Comparison of ENCODE assay signal across 8 mouse cellular contexts in genomic region chr11:78499004-78499403, GRCm38 (mm10). TPM values are rescaled to one million over a fixed set of nuclear protein-coding genes. Genes with fewer than 3 reads are reported as not detected.
A peak's percentile ranks its signal among the peaks of the same experiment; 100 is the strongest.
DNase-seq lines count a peak whose midpoint lies in the region; ATAC-seq and TF ChIP-seq lines count a peak whose summit lies in the region.

Vtn (plus strand) TSS chr11:78499091.

- H3K27ac ChIP-seq in lung, embryonic 16.5 days (ENCODE audit: low read length): no peak within 1 kb of the TSS
- peak within 1 kb of the TSS; percentile 74; the same call in 1 of the 2 replicates for H3K27ac ChIP-seq in forebrain, embryonic 11.5 days (ENCODE audit: low read depth, low read length)
- no peak within 1 kb of the TSS for H3K27ac ChIP-seq in limb, embryonic 14.5 days (replicated peaks; ENCODE audit: low read depth, low read length)
- H3K27ac ChIP-seq in stomach, embryonic 16.5 days (ENCODE audit: low read length): 0 out of 2 replicates have a peak within 1 kb of the TSS, but pooled peaks have one; percentile 47

- H3K36me3 ChIP-seq in lung, embryonic 16.5 days (ENCODE audit: control insufficient read depth, insufficient read depth, low read length): no peaks in the 10 kb centered on the region
- no peaks in the 10 kb centered on the region for H3K36me3 ChIP-seq in forebrain, embryonic 11.5 days (ENCODE audit: control insufficient read depth, insufficient read depth, low read length)
- H3K36me3 ChIP-seq in limb, embryonic 14.5 days (ENCODE audit: control insufficient read depth, insufficient read depth, low read length): no peaks in the 10 kb centered on the region
- no peaks in the 10 kb centered on the region for H3K36me3 ChIP-seq in stomach, embryonic 16.5 days (ENCODE audit: control insufficient read depth, insufficient read depth, low read length)

- H3K4me1 ChIP-seq in lung, embryonic 16.5 days (replicated peaks; ENCODE audit: control insufficient read depth, insufficient read depth, low read length): peaks cover 8% of the 10 kb centered on the region
- H3K4me1 ChIP-seq in forebrain, embryonic 11.5 days (replicated peaks; ENCODE audit: control insufficient read depth, insufficient read depth, low read length): no peaks in the 10 kb centered on the region; the same call in 1 of the 2 replicates
- H3K4me1 ChIP-seq in limb, embryonic 14.5 days (ENCODE audit: control insufficient read depth, insufficient read depth, low read length): peaks cover 12% of the 10 kb centered on the region; the same call in 1 of the 2 replicates
- peaks cover 6% of the 10 kb centered on the region for H3K4me1 ChIP-seq in stomach, embryonic 16.5 days (ENCODE audit: control insufficient read depth, insufficient read depth, low read length)

- peak within 1 kb of the TSS; percentile 99 for H3K4me2 ChIP-seq in lung, embryonic 16.5 days (ENCODE audit: low read depth, low read length)
- H3K4me2 ChIP-seq in forebrain, embryonic 11.5 days (ENCODE audit: low read depth, low read length, severe bottlenecking): peak within 1 kb of the TSS; percentile 98
- H3K4me2 ChIP-seq in limb, embryonic 14.5 days (replicated peaks; ENCODE audit: low read depth, low read length, severe bottlenecking): peak within 1 kb of the TSS; percentile 97
- H3K4me2 ChIP-seq in stomach, embryonic 16.5 days (ENCODE audit: low read depth, low read length): peak within 1 kb of the TSS; percentile 91

- no peak within 1 kb of the TSS for H3K9ac ChIP-seq in lung, embryonic 16.5 days (ENCODE audit: low read length)
- peak within 1 kb of the TSS; percentile 18; the same call in 1 of the 2 replicates for H3K9ac ChIP-seq in forebrain, embryonic 11.5 days (ENCODE audit: low read length)
- peak within 1 kb of the TSS; percentile 36; the same call in 1 of the 2 replicates for H3K9ac ChIP-seq in limb, embryonic 14.5 days (ENCODE audit: low read depth, low read length, severe bottlenecking)
- peak within 1 kb of the TSS; percentile 65 for H3K9ac ChIP-seq in stomach, embryonic 16.5 days (ENCODE audit: low read length)

- no peak for DNase-seq in lung, postnatal 36 days
- DNase-seq in forebrain, embryonic 11.5 days (ENCODE audit: low spot score): no peak
- peak; percentile 30 to 50 for DNase-seq in heart, postnatal 10 days
- no peak for DNase-seq in limb, embryonic 14.5 days (ENCODE audit: low spot score)
- no peak for DNase-seq in c-Kit-positive CD71-positive TER-119-positive erythroid progenitor cells, embryonic 14.5 days (ENCODE audit: low spot score)

- H3K27me3 ChIP-seq in lung, embryonic 16.5 days (ENCODE audit: control insufficient read depth, insufficient read depth, low read depth, low read length): peaks cover 48% of the 10 kb centered on the region
- H3K27me3 ChIP-seq in forebrain, embryonic 11.5 days (ENCODE audit: control insufficient read depth, insufficient read depth, low read length): peaks cover 4% of the 10 kb centered on the region; the same call in 1 of the 2 replicates
- H3K27me3 ChIP-seq in limb, embryonic 14.5 days (ENCODE audit: control insufficient read depth, insufficient read depth, low read length): peaks cover 10% of the 10 kb centered on the region
- H3K27me3 ChIP-seq in stomach, embryonic 16.5 days (ENCODE audit: control insufficient read depth, insufficient read depth, low read length): peaks cover 38% of the 10 kb centered on the region

- 29% methylated on average over 7 of the region's 7 CpGs for WGBS in lung, embryonic 16.5 days
- 66% methylated on average over 7 of the region's 7 CpGs for WGBS in forebrain, embryonic 11.5 days
- 60% methylated on average over 7 of the region's 7 CpGs for whole genome bisulfite sequencing in limb, embryonic 14.5 days
- 46% methylated on average over 7 of the region's 7 CpGs for WGBS in stomach, embryonic 16.5 days

- ATAC-seq in lung, embryonic 16.5 days (ENCODE audit: low read depth): no peak
- no peak for ATAC-seq in forebrain, embryonic 11.5 days (replicated peaks; ENCODE audit: low FRiP score)
- no peak for ATAC-seq in limb, embryonic 14.5 days (ENCODE audit: low FRiP score, low read depth)
- no peak for ATAC-seq in stomach, embryonic 16.5 days (ENCODE audit: insufficient read depth, low FRiP score)
- ATAC-seq in CD4-positive, CD25-positive, alpha-beta regulatory T cell, adult 4 months: no peak

- intact Hi-C loops in heart, postnatal 10 days (cut with DNase I): no loop called here

- H3K9me3 ChIP-seq in lung, embryonic 16.5 days (ENCODE audit: control insufficient read depth, low read length): no peaks in the 10 kb centered on the region
- no peaks in the 10 kb centered on the region for H3K9me3 ChIP-seq in forebrain, embryonic 11.5 days (ENCODE audit: control insufficient read depth, low read length)
- H3K9me3 ChIP-seq in limb, embryonic 14.5 days (ENCODE audit: control insufficient read depth, low read length): no peaks in the 10 kb centered on the region
- H3K9me3 ChIP-seq in stomach, embryonic 16.5 days (replicated peaks; ENCODE audit: control insufficient read depth, low read length): no peaks in the 10 kb centered on the region

- peak within 1 kb of the TSS; percentile 56 for H3K4me3 ChIP-seq in lung, embryonic 16.5 days (ENCODE audit: low read length)
- H3K4me3 ChIP-seq in forebrain, embryonic 11.5 days (ENCODE audit: low read depth, low read length): peak within 1 kb of the TSS; percentile 54
- peak within 1 kb of the TSS; percentile 47 for H3K4me3 ChIP-seq in limb, embryonic 14.5 days (replicated peaks; ENCODE audit: low read length)
- peak within 1 kb of the TSS; percentile 54 for H3K4me3 ChIP-seq in stomach, embryonic 16.5 days (replicated peaks; ENCODE audit: low read length)

- TF ChIP-seq POLR2A in limb, embryonic 14.5 days (IDR thresholded peaks at IDR 0.05; ENCODE audit: borderline replicate concordance, extremely low read depth, insufficient read depth, insufficient read length): no peak

RNA-seq across cellular contexts. Expression of gene Vtn, which starts in this region (rescaled TPM):
- polyA plus RNA-seq in lung, embryonic 16.5 days (2015; fragmentation: Nextera tagmentation; extraction: Ambion mirVana): 1.5 and 14.5 TPM in 2 replicates
- 36.3 and 38.6 TPM in 2 replicates for polyA plus RNA-seq in forebrain, embryonic 11.5 days (2014; fragmentation: Nextera tagmentation; extraction: Ambion mirVana)
- total RNA-seq in heart, postnatal 10 days (2021): 10 to 100 TPM; 23.4 to 28.4 TPM
- polyA plus RNA-seq in limb, embryonic 14.5 days (2012; rRNA removed): 1.3 and 1.5 TPM in 2 replicates
- 0.41 and 0.43 TPM in 2 replicates for polyA plus RNA-seq in limb, embryonic 14.5 days (2014; fragmentation: Nextera tagmentation; extraction: Ambion mirVana)
- polyA plus RNA-seq in stomach, embryonic 16.5 days (2015; fragmentation: Nextera tagmentation; extraction: Ambion mirVana): 45.6 and 54.4 TPM in 2 replicates
- not detected for polyA plus RNA-seq in CD4-positive, CD25-positive, alpha-beta regulatory T cell, adult 4 months (2017; shearing (Covaris generic))

Comparison
In these comparisons a context has a peak if more than half of its experiments do, and no peak if none do; other contexts are left out.
1. H3K27ac ChIP-seq: peak in forebrain, embryonic 11.5 days (single experiment) and stomach, embryonic 16.5 days (single experiment); none in lung, embryonic 16.5 days (single experiment) and limb, embryonic 14.5 days (single experiment).
2. DNase-seq: peak in heart, postnatal 10 days (2 of 2); none in lung, postnatal 36 days (single experiment), forebrain, embryonic 11.5 days (single experiment), limb, embryonic 14.5 days (single experiment) and c-Kit-positive CD71-positive TER-119-positive erythroid progenitor cells, embryonic 14.5 days (single experiment).
3. Peak in every context shown above with its lines, with median percentiles within 50 percentile points of each other: H3K4me2 ChIP-seq and H3K4me3 ChIP-seq.